Mouse (Mus musculus) gastrocnemius, postnatal 10 days (tissue): ENCODE data around the gene Gcgr. TPM values are rescaled to one million over a fixed set of nuclear protein-coding genes. Genes with fewer than 3 reads are reported as not detected.

Experiments
- total RNA-seq, 2 experiments: library from RNA; stranded (reverse); gene quantifications; 2 replicates each; pipeline ENCODE4 v1.2.3; 2021

Gcgr gene
- total RNA-seq, 2 experiments from 2014 or later: 0.09 to 0.75 TPM

Other genes with a start within 250 kb of the Gcgr start
- 100 to 1,000 TPM; 439 to 618 TPM for gene Actg1, start 182.2 kb upstream of the Gcgr start, total RNA-seq
- gene Fscn2, start 169.2 kb upstream of the Gcgr start, total RNA-seq: under 1 TPM; 0.50 to 0.61 TPM
- gene Faap100, start 151.9 kb upstream of the Gcgr start, total RNA-seq: 10 to 100 TPM; 14.6 to 15.3 TPM
- gene Nploc4, start 93.0 kb upstream of the Gcgr start, total RNA-seq: 10 to 100 TPM; 60.6 to 66.6 TPM
- gene Tspan10, start 88.1 kb upstream of the Gcgr start, total RNA-seq: not detected
- gene Pde6g, start 77.2 kb upstream of the Gcgr start, total RNA-seq: under 1 TPM; 0.23 to 0.41 TPM
- 10 to 100 TPM; 21.2 to 24.1 TPM for gene Oxld1, start 72.6 kb upstream of the Gcgr start, total RNA-seq
- 1 to 10 TPM; 5.5 to 6.8 TPM for gene Ccdc137, start 72.6 kb upstream of the Gcgr start, total RNA-seq
- 10 to 100 TPM; 16.1 to 17.5 TPM for gene Arl16, start 63.1 kb upstream of the Gcgr start, total RNA-seq
- gene Mrpl12, start 46.1 kb upstream of the Gcgr start, total RNA-seq: 100 to 1,000 TPM; 121 to 147 TPM
- gene Slc25a10, start 38.9 kb upstream of the Gcgr start, total RNA-seq: 10 to 100 TPM in 1 of 2 experiments, 1 to 10 TPM in 1; 9.7 to 11.1 TPM
- gene Mcrip1, start 19.0 kb downstream of the Gcgr start, total RNA-seq: 10 to 100 TPM; 51.3 to 52.7 TPM
- 100 to 1,000 TPM; 156 to 183 TPM for gene Ppp1r27, start 20.4 kb downstream of the Gcgr start, total RNA-seq
- 100 to 1,000 TPM; 349 to 414 TPM for gene P4hb, start 42.6 kb downstream of the Gcgr start, total RNA-seq
- gene Arhgdia, start 50.9 kb downstream of the Gcgr start, total RNA-seq: 100 to 1,000 TPM; 163 to 197 TPM
- 10 to 100 TPM; 72.1 to 77.3 TPM for gene Alyref, start 67.7 kb downstream of the Gcgr start, total RNA-seq
- 10 to 100 TPM; 60.1 to 67.6 TPM for gene Anapc11, start 67.7 kb downstream of the Gcgr start, total RNA-seq
- gene Npb, start 77.8 kb downstream of the Gcgr start, total RNA-seq: not detected
- 10 to 100 TPM; 29.7 to 30.9 TPM for gene Pcyt2, start 87.2 kb downstream of the Gcgr start, total RNA-seq
- 1 to 10 TPM; 6.5 to 9.2 TPM for gene Sirt7, start 94.5 kb downstream of the Gcgr start, total RNA-seq
- 10 to 100 TPM; 27.6 to 39.6 TPM for gene Mafg, start 102.9 kb downstream of the Gcgr start, total RNA-seq
- gene Pycr1, start 113.1 kb downstream of the Gcgr start, total RNA-seq: 10 to 100 TPM; 15.1 to 18.1 TPM
- 10 to 100 TPM; 89.2 to 92.0 TPM for gene Myadml2, start 117.5 kb downstream of the Gcgr start, total RNA-seq
- gene Notum, start 130.5 kb downstream of the Gcgr start, total RNA-seq: 1 to 10 TPM in 1 of 2 experiments, not detected in 1; 1.2 TPM
- 10 to 100 TPM; 34.8 to 39.8 TPM for gene Aspscr1, start 142.3 kb downstream of the Gcgr start, total RNA-seq
- gene Cenpx, start 183.0 kb downstream of the Gcgr start, total RNA-seq: 10 to 100 TPM; 34.9 to 35.6 TPM
- 10 to 100 TPM in 1 of 2 experiments, 1 to 10 TPM in 1; 7.7 to 10.1 TPM for gene Lrrc45, start 183.2 kb downstream of the Gcgr start, total RNA-seq
- 1 to 10 TPM; 1.8 to 2.7 TPM for gene Rac3, start 190.8 kb downstream of the Gcgr start, total RNA-seq
- 1 to 10 TPM; 3.4 to 3.7 TPM for gene Dcxr, start 196.6 kb downstream of the Gcgr start, total RNA-seq
- 10 to 100 TPM in 1 of 2 experiments, 1 to 10 TPM in 1; 9.9 to 10.8 TPM for gene Cbr2, start 201.4 kb downstream of the Gcgr start, total RNA-seq
- 10 to 100 TPM; 13.3 to 15.9 TPM for gene Hmga1b, start 232.1 kb downstream of the Gcgr start, total RNA-seq